Mouse (Mus musculus): Measurements from ENCODE around the gene Nub1.
A peak's percentile ranks its signal among the peaks of the same experiment; 100 is the strongest.

Nub1 gene

GRCm38 (mm10) chr5:24685366-24686093 is at the start of gene Nub1:
TSS of gene Nub1 (plus strand) at chr5:24685532.
- peak; percentile 99 for DNase-seq

- no peak for DNase-seq
Observed at GRCm38 (mm10) chr5:24636987-24637386, 48.3 kb upstream of the Nub1 start.

GRCm38 (mm10) chr5:24638131-24638530 is 47.2 kb upstream of the Nub1 start:
- DNase-seq = no peak

GRCm38 (mm10) chr5:24639081-24639480 is 46.3 kb upstream of the Nub1 start:
- no peak for DNase-seq

DNA sequence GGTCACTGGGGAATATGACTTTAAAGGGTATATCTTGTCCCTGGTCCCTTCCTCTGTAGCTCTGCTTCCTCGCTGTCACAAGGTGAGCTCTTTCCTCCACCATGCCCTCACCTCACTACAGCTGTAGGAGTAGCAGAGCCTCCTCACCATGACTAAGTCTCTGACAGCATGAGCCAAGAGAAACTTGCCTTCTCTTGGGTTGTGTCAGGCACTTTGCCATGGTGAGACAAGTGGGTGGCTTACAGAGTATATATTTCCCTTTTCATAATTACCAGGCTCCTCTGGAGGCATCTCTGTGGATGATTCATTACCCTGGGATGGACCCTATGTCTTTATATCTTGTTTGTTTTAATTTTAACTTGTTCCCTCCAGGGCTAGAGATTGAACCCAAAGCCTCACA is 39.9 kb upstream of the Nub1 start:
- DNase-seq = no peak

GRCm38 (mm10) chr5:24649231-24649630 is 36.1 kb upstream of the Nub1 start:
- no peak for DNase-seq

GRCm38 (mm10) chr5:24649701-24650100 is 35.6 kb upstream of the Nub1 start:
- DNase-seq = no peak

GRCm38 (mm10) chr5:24651356-24651755 is 34.0 kb upstream of the Nub1 start:
- no peak for DNase-seq

DNA sequence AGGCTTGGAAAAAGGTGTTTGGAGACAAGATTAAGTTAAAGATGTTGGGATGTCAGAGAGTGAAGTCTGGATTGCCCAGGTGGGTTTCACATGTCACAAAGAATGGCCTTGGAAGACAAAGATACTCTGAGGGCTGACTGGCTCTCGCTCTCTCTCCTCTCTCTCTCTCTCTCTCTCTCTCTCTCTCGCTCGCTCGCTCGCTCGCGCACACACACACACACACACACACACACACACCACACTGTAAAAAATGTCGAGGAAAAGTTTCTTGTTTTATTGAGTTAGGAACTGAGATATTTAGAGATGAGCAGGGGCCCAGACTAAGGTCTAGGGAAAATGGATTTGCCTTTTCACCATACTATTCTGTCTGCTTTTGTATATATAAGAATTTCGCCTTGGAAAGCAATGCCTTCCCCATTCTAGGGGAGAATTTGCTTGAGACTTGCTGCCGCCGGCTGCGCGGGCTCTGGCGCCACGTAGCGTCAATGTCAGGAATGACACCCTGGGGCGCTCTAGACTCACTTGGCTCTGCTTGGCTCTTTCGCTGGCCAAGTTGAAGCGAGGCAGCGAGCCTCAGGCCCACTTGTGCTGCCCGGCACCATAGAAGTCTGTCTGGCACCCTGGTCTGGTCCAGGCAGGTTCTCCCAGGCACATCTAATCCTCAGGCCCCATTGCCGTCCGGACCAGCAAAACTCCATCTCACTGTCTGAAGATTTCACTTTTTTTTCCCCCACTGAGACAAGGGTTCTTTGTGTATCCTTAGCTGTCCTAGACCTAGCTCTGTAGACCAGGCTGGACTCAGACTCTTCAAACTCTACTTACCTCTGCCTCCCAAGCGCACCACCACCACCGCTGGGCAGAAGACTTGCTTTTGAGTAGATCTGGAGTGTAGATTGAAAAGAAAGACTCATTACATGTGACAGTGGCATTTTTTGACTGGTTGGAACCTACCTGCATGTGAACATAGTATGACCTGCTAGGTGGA is 33.3 kb upstream of the Nub1 start:
- DNase-seq = peak; percentile 71

GRCm38 (mm10) chr5:24652780-24653179 is 32.6 kb upstream of the Nub1 start:
- no peak for DNase-seq

DNA sequence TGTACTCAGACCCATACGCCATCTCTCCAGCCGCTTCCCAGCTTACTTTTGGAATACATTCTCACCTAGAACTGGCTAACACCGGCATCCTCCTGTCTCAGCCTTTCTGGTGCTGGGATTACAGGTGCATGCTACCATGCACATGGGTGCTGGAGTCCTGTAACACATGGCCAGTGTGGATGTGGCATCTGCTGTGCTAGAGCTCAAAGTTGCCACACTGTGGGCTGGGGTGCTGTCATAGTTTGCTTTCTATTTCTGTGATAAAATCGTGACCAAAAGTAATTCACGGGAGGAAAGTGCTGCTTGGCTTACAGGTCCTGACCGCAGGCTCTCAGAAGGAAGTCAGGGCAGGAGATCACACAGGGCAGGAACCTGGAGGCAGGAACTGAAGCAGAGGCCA is 30.8 kb upstream of the Nub1 start:
- DNase-seq = no peak

DNA sequence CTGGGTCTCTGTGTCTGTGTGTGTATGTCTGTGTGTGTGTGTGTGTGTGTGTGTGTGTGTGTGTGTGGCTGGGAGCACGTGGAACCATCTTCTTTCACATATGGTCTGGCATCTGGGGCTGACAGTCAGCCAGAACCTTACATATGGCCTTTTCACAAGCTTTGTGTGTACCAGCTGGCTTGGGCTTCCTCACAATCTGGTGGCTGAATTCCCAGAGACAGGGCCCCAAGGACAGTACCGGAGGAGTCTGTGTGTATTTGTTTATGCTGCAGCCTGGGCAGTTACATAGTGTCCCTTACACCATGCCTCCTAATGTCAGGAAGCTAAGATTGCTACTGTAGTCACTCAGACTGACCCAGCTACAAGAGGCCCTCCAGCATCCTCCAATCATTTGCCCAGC is 28.2 kb upstream of the Nub1 start:
- no peak for DNase-seq

GRCm38 (mm10) chr5:24659708-24660423 is 25.5 kb upstream of the Nub1 start:
- DNase-seq = no peak

DNA sequence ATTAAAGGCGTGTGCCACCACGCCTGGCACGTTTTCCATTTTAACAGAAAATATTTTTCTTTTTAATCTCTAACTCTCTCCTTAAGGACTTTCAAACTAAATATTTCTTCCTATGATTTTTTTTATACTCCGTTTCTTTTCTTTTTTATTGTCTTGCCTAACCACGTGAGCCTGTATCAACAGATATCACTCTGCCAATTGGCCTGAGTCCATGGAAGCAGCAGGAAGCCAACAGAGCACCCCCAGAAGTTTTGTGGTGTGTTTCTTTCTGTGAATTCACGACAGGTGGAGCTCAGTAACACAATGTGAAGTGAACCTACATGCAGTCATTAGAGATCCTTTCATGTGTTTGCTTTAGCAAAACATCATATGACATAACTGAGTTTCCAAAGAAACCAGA is 23.9 kb upstream of the Nub1 start:
- no peak for DNase-seq

- peak; percentile 87 for DNase-seq
Observed at GRCm38 (mm10) chr5:24674238-24674637, 11.1 kb upstream of the Nub1 start.

GRCm38 (mm10) chr5:24681436-24681835 is 3.9 kb upstream of the Nub1 start:
- no peak for DNase-seq

- peak; percentile 49 for DNase-seq
Observed at GRCm38 (mm10) chr5:24684578-24685365, 560 bp upstream of the Nub1 start.

DNA sequence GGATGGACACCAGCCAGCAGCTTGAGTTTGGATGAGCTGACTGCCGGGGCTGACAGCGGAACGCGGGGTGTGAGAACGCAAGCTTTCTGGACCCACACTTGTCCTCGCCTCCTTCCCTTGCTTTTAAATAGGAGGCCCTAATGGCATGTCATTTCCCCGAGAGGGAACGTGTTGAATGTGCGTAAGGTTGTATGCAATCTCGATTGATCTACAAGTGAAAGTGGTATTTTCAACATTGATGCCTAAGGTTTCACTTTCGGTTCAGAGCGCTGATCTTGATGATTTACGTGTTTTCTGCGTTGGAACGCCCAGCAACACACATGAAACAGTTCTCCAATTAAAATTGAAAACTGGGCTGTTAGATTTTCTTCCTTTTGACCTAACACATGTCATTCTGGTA is 844 bp downstream of the Nub1 start:
- DNase-seq = no peak

GRCm38 (mm10) chr5:24686671-24687420 is 1.5 kb downstream of the Nub1 start:
- peak; percentile 12 for DNase-seq

GRCm38 (mm10) chr5:24687696-24688095 is 2.4 kb downstream of the Nub1 start:
- no peak for DNase-seq

DNA sequence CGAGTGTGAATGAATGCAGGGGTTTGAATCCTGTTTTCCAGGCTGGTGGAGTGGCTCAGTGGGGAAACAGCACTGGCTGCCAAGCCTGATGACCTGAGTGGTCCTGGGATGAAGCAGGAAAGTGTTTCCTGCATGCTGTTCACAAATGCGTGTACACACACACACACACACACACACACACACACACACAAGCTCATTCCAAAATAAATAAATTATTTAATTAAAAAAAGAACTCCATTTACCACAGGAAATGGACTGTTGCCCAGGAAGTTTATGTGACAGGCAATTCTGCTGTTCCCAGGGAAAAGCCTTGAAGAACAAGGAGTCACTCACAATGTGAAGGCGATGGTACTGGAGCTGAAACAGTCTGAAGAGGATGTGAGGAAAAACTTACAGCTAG is 11.4 kb downstream of the Nub1 start:
- DNase-seq = no peak

GRCm38 (mm10) chr5:24701271-24701670 is 15.9 kb downstream of the Nub1 start:
- DNase-seq = no peak

Data from thymus, postnatal 14 days (tissue).